30 mouse cellular contexts compared by ENCODE assay signal in genomic region chr6:135074405-135074947, GRCm38 (mm10). TPM values are rescaled to one million over a fixed set of nuclear protein-coding genes. Genes with fewer than 3 reads are reported as not detected.
DNase-seq lines count a peak whose midpoint lies in the region; ATAC-seq and TF ChIP-seq lines count a peak whose summit lies in the region.
"Had no signal": no experiment of that assay in that cellular context is flagged by ENCODE, and none has a peak within 500 bp of the region (broad histone marks: within the 10 kb centered on the region; RNA-seq: fewer than 3 reads in every experiment).

No protein-coding gene starts in this region.

- H3K4me3 ChIP-seq in heart, embryonic 10.5 days, result no peak overlapping the region
- peak overlapping the region; percentile 21; the same call in 1 of the 2 replicates for H3K4me3 ChIP-seq in E14TG2a.4 (replicated peaks; ENCODE audit: low read length)
- H3K4me3 ChIP-seq in lung, postnatal 0 days (ENCODE audit: low read depth, low read length), result no peak overlapping the region
- H3K4me3 ChIP-seq: embryonic facial prominence, embryonic 13.5 days; forebrain, embryonic 13.5 days; hindbrain, embryonic 15.5 days; limb, embryonic 10.5 days; liver, embryonic 15.5 days; midbrain, embryonic 12.5 days had no signal

- DNase-seq in heart, embryonic 10.5 days (ENCODE audit: low spot score), result no peak
- DNase-seq in heart, postnatal 4 days, result no peak
- peak; percentile 56 for DNase-seq in 3134 (ENCODE audit: extremely low read depth, insufficient read length, low spot score)
- peak; percentile 57 for DNase-seq in lung, postnatal 0 days (ENCODE audit: low spot score)
- no peak for DNase-seq in gastrocnemius, adult 18-20 months (ENCODE audit: low spot score)
- no peak for DNase-seq in cerebellum, adult 8-10 months
- DNase-seq in layer of hippocampus, adult 18-20 months (ENCODE audit: low spot score in 2 of 2), result no peak
- DNase-seq: adrenal gland, adult 2 months; cerebellum, adult 11-12 months; cerebellum, postnatal 36 days; embryo, embryonic 11 days; gastrocnemius, postnatal 10 days; kidney, adult 2 months; kidney, postnatal 10 days; liver; thymus, adult 2 months; thymus, postnatal 4 days had no signal

- peak; percentile 59 for ATAC-seq in lung, postnatal 0 days
- ATAC-seq: forebrain, embryonic 13.5 days had no signal

- no peak for TF ChIP-seq CTCF in E14TG2a.4 (conservative IDR thresholded peaks at IDR 0.05; ENCODE audit: low read length)
- TF ChIP-seq CTCF in lung, postnatal 0 days (IDR thresholded peaks at IDR 0.05), result no peak

- H3K36me3 ChIP-seq in heart, embryonic 10.5 days, result no peaks in the 10 kb centered on the region
- H3K36me3 ChIP-seq in E14TG2a.4 (ENCODE audit: insufficient read depth, low read length), result peaks cover 12% of the 10 kb centered on the region
- H3K36me3 ChIP-seq in lung, postnatal 0 days (ENCODE audit: insufficient read depth, low read length), result peaks cover 8% of the 10 kb centered on the region
- H3K36me3 ChIP-seq: embryonic facial prominence, embryonic 13.5 days; hindbrain, embryonic 15.5 days; limb, embryonic 10.5 days; liver, embryonic 15.5 days; midbrain, embryonic 12.5 days had no signal

- peaks cover 12% of the 10 kb centered on the region; the same call in 1 of the 2 replicates for H3K27me3 ChIP-seq in heart, embryonic 10.5 days (ENCODE audit: insufficient read depth, poor library complexity, severe bottlenecking)
- H3K27me3 ChIP-seq in E14TG2a.4 (ENCODE audit: insufficient read depth, low read length), result 0 out of 2 replicates have a peak, but pooled peaks cover 5% of the 10 kb centered on the region
- no peaks in the 10 kb centered on the region for H3K27me3 ChIP-seq in lung, postnatal 0 days (replicated peaks; ENCODE audit: insufficient read depth, low read length)
- H3K27me3 ChIP-seq: embryonic facial prominence, embryonic 13.5 days; forebrain, embryonic 13.5 days; hindbrain, embryonic 15.5 days; liver, embryonic 15.5 days; midbrain, embryonic 12.5 days had no signal

- peak overlapping the region; percentile 33 for H3K4me2 ChIP-seq in lung, postnatal 0 days (replicated peaks; ENCODE audit: low read depth, low read length)
- H3K4me2 ChIP-seq: embryonic facial prominence, embryonic 13.5 days; forebrain, embryonic 13.5 days; hindbrain, embryonic 15.5 days; liver, embryonic 15.5 days; midbrain, embryonic 12.5 days had no signal

- TF ChIP-seq EP300 in lung, postnatal 0 days (IDR thresholded peaks at IDR 0.05), result peak; percentile 70; the same call in 1 of the 2 replicates

- H3K9me3 ChIP-seq in heart, embryonic 10.5 days, result no peaks in the 10 kb centered on the region
- H3K9me3 ChIP-seq in E14TG2a.4 (ENCODE audit: low read length), result no peaks in the 10 kb centered on the region
- no peaks in the 10 kb centered on the region for H3K9me3 ChIP-seq in lung, postnatal 0 days (ENCODE audit: low read length)
- H3K9me3 ChIP-seq: embryonic facial prominence, embryonic 13.5 days; forebrain, embryonic 13.5 days; hindbrain, embryonic 15.5 days; limb, embryonic 10.5 days; liver, embryonic 15.5 days; midbrain, embryonic 12.5 days had no signal

- H3K27ac ChIP-seq in heart, embryonic 10.5 days, result 0 out of 2 replicates have a peak overlapping the region, but pooled peaks have one; percentile 22
- H3K27ac ChIP-seq in lung, postnatal 0 days (ENCODE audit: low read length), result peak overlapping the region; percentile 45
- H3K27ac ChIP-seq: embryonic facial prominence, embryonic 13.5 days; forebrain, embryonic 13.5 days; hindbrain, embryonic 15.5 days; limb, embryonic 10.5 days; liver, embryonic 15.5 days; midbrain, embryonic 12.5 days had no signal

- WGBS in heart, embryonic 10.5 days, result 56% methylated on average over 6 of the region's 6 CpGs
- 35% methylated on average over 6 of the region's 6 CpGs for WGBS in lung, postnatal 0 days

- H3K9ac ChIP-seq in lung, postnatal 0 days (replicated peaks; ENCODE audit: low read depth), result no peak overlapping the region
- H3K9ac ChIP-seq: embryonic facial prominence, embryonic 13.5 days; forebrain, embryonic 13.5 days; hindbrain, embryonic 15.5 days; liver, embryonic 15.5 days; midbrain, embryonic 12.5 days had no signal

- H3K4me1 ChIP-seq in heart, embryonic 10.5 days, result peaks cover 12% of the 10 kb centered on the region
- H3K4me1 ChIP-seq in E14TG2a.4 (replicated peaks; ENCODE audit: low read depth, low read length), result peaks cover 68% of the 10 kb centered on the region
- no peaks in the 10 kb centered on the region for H3K4me1 ChIP-seq in lung, postnatal 0 days (ENCODE audit: insufficient read depth, low read depth, low read length)
- H3K4me1 ChIP-seq: embryonic facial prominence, embryonic 13.5 days; forebrain, embryonic 13.5 days; hindbrain, embryonic 15.5 days; limb, embryonic 10.5 days; liver, embryonic 15.5 days; midbrain, embryonic 12.5 days had no signal

RNA-seq across cellular contexts. Expression of gene Gprc5a, which starts 9.0 kb away (rescaled TPM):
- 2.6 and 3.2 TPM in 2 replicates for polyA plus RNA-seq in heart, embryonic 10.5 days (2016; fragmentation: Nextera tagmentation; extraction: Ambion mirVana)
- total RNA-seq in heart, postnatal 4 days (2021), result 1 to 10 TPM; 3.7 to 4.0 TPM
- polyA plus RNA-seq in lung, postnatal 0 days (2015; fragmentation: Nextera tagmentation; extraction: Ambion mirVana), result 601 and 607 TPM in 2 replicates
- 1 to 10 TPM in 1 of 2 experiments, under 1 TPM in 1; 0.96 to 1.6 TPM for total RNA-seq in gastrocnemius, adult 18-20 months (2021)
- total RNA-seq in layer of hippocampus, adult 18-20 months (2021), result under 1 TPM; 0.25 to 0.30 TPM
- total RNA-seq: layer of hippocampus, postnatal 25 days had no signal

RNA-seq across cellular contexts. Expression of gene Gprc5d, which starts 43.6 kb away (rescaled TPM):
- not detected in 2 replicates for polyA plus RNA-seq in heart, embryonic 10.5 days (2016; fragmentation: Nextera tagmentation; extraction: Ambion mirVana)
- total RNA-seq in heart, postnatal 4 days (2021), result under 1 TPM in 1 of 2 experiments, not detected in 1; 0.26 TPM
- polyA plus RNA-seq in lung, postnatal 0 days (2015; fragmentation: Nextera tagmentation; extraction: Ambion mirVana), result not detected in 2 replicates
- not detected for total RNA-seq in gastrocnemius, adult 18-20 months (2021)
- under 1 TPM in 1 of 2 experiments, not detected in 1; 0.25 TPM for total RNA-seq in layer of hippocampus, adult 18-20 months (2021)
- total RNA-seq: adrenal gland, adult 2 months; adrenal gland, postnatal 4 days; gastrocnemius, postnatal 10 days; heart, adult 18-20 months; hematopoietic stem cell, adult 5-6 weeks; layer of hippocampus, postnatal 25 days; neutrophil, adult 5-6 weeks had no signal
- polyA plus RNA-seq: adrenal gland, adult 2 months; embryonic facial prominence, embryonic 13.5 days; forebrain, embryonic 13.5 days; hindbrain, embryonic 15.5 days; intestine, embryonic 14.5 days; limb, embryonic 10.5 days had no signal

Comparison
In these comparisons a context has a peak if more than half of its experiments do, and no peak if none do; other contexts are left out.
1. DNase-seq: peak in 3134 (single experiment) and lung, postnatal 0 days (single experiment); none in heart, embryonic 10.5 days (single experiment), heart, postnatal 4 days (single experiment), gastrocnemius, adult 18-20 months (single experiment), cerebellum, adult 8-10 months (single experiment) and layer of hippocampus, adult 18-20 months (0 of 2).